Mouse (Mus musculus) cerebellum, adult 2 months (tissue): ENCODE results near the gene Cby3. TPM values are rescaled to one million over a fixed set of nuclear protein-coding genes. Genes with fewer than 3 reads are reported as not detected.
A peak's percentile ranks its signal among the peaks of the same experiment; 100 is the strongest.

Experiments used
- DNase-seq, 2 experiments: peaks; one replicate each; pipeline ENCODE4 v3.0.0; 2021
- H3K27ac ChIP-seq: fragments of 200-500 bp; 2 replicates; pipeline ENCODE4 v1.5.1; 2012; ENCODE audit warnings: low read length, control low read depth, inconsistent platforms; ENCODE audit not compliant: insufficient read depth
- H3K27me3 ChIP-seq: fragments of 200-500 bp; 2 replicates; pipeline ENCODE4 v1.6.1; 2012; ENCODE audit warnings: inconsistent platforms, mild to moderate bottlenecking, low read length, moderate library complexity; ENCODE audit not compliant: control insufficient read depth, insufficient read depth
- H3K4me1 ChIP-seq: fragments of 200-500 bp; 2 replicates; pipeline ENCODE4 v1.6.1; 2011; ENCODE audit warnings: low read length; ENCODE audit not compliant: control insufficient read depth, insufficient read depth
- H3K4me3 ChIP-seq: fragments of 200-500 bp; replicated peaks from 2 replicates; pipeline ENCODE3; 2011; ENCODE audit warnings: mild to moderate bottlenecking, low read depth, low read length, control low read depth; ENCODE audit not compliant: insufficient read depth
- CTCF ChIP-seq: fragments of 200-500 bp; IDR thresholded peaks from 2 replicates; pipeline ENCODE4 v1.5.1; 2011; ENCODE audit warnings: low read depth, mild to moderate bottlenecking, control low read depth, low read length, moderate library complexity, borderline replicate concordance; ENCODE audit not compliant: insufficient read depth
- POLR2A ChIP-seq: fragments of 200-500 bp; IDR thresholded peaks from 2 replicates; pipeline ENCODE4 v1.6.1; 2011; ENCODE audit warnings: low read length, control low read depth, borderline replicate concordance; ENCODE audit not compliant: insufficient read depth
- WGBS: fragments of 180-500 bp; shearing (Covaris S2); methylation state at CpG from one replicate; pipeline ENCODE4 v1.1.7; 2018; 5-methylcytosine and 5-hydroxymethylcytosine counted together
- polyA plus RNA-seq: library from polyadenylated mRNA; depleted of rRNA; stranded (reverse); fragments of >200 nt; gene quantifications from 2 replicates; pipeline ENCODE4 v1.2.3, GENCODE M21; 2012

Gene Cby3
- polyA plus RNA-seq, 1 experiment, result 0.34 TPM

GRCm38 (mm10) chr11:50375421-50375820 is 21.2 kb downstream of the Cby3 start:
- H3K27me3 ChIP-seq, result no peaks in the 10 kb centered on the region
- 89% methylated on average over 5 of the region's 5 CpGs for WGBS
- no peak overlapping the region for H3K4me3 ChIP-seq
- peak in 1 of 2 experiments; percentile 8 for DNase-seq
- H3K27ac ChIP-seq, result no peak overlapping the region
- TF ChIP-seq POLR2A (no peak), CTCF (no peak)
- peaks cover 6% of the 10 kb centered on the region; the same call in 1 of the 2 replicates for H3K4me1 ChIP-seq

- DNase-seq, result peak in 1 of 2 experiments; percentile 39
- no peak for TF ChIP-seq POLR2A
- no peak for TF ChIP-seq CTCF
- WGBS, result 26% methylated on average over 10 of the region's 10 CpGs
- Histone ChIP-seq H3K4me1 (peaks cover 6% of the 10 kb centered on the region; the same call in 1 of the 2 replicates), H3K27me3 (no peaks in the 10 kb centered on the region), H3K4me3 (peak overlapping the region; percentile 72), H3K27ac (peak overlapping the region; percentile 97)
Observed at GRCm38 (mm10) chr11:50376156-50376790, 22.0 kb downstream of the Cby3 start.

- Histone ChIP-seq H3K4me3 (peak within 1 kb of the TSS; percentile 75), H3K27ac (peak within 1 kb of the TSS; percentile 97), H3K27me3 (no peaks in the 10 kb centered on the region), H3K4me1 (peaks cover 6% of the 10 kb centered on the region; the same call in 1 of the 2 replicates)
- DNase-seq, result peak; percentile 99
- TF ChIP-seq POLR2A, result peak; percentile 97
- TF ChIP-seq CTCF, result no peak
- under 1% methylated on average over 76 of the region's 76 CpGs for WGBS
Observed at GRCm38 (mm10) chr11:50376911-50377891, 22.9 kb downstream of the Cby3 start, which contains the start of gene Hnrnph1. Gene Hnrnph1, plus strand, starts transcription at chr11:50376990.

GRCm38 (mm10) chr11:50377892-50378684 is 23.8 kb downstream of the Cby3 start:
- H3K27ac ChIP-seq, result peak overlapping the region; percentile 92
- WGBS, result 1% methylated on average over 71 of the region's 71 CpGs
- TF ChIP-seq POLR2A, result no peak
- TF ChIP-seq CTCF, result peak; percentile 39; the same call in 1 of the 2 replicates

GRCm38 (mm10) chr11:50379023-50379752 is 24.9 kb downstream of the Cby3 start:
- WGBS, result 36% methylated on average over 12 of the region's 12 CpGs
- H3K4me1 ChIP-seq, result peaks cover 6% of the 10 kb centered on the region; the same call in 1 of the 2 replicates
- TF ChIP-seq POLR2A (no peak), CTCF (no peak)
- no peaks in the 10 kb centered on the region for H3K27me3 ChIP-seq
- no peak for DNase-seq
- peak overlapping the region; percentile 75 for H3K4me3 ChIP-seq
- no peak overlapping the region for H3K27ac ChIP-seq

More at GRCm38 (mm10) chr11:50377892-50378684, 23.8 kb downstream of the Cby3 start:
- H3K4me1 ChIP-seq, result peaks cover 6% of the 10 kb centered on the region; the same call in 1 of the 2 replicates
- peak overlapping the region; percentile 75 for H3K4me3 ChIP-seq
- H3K27me3 ChIP-seq, result no peaks in the 10 kb centered on the region
- peak; percentile 79 to 82 for DNase-seq

GRCm38 (mm10) chr11:50381311-50381710 is 27.0 kb downstream of the Cby3 start:
- TF ChIP-seq CTCF (no peak), POLR2A (no peak)
- Histone ChIP-seq H3K4me3 (no peak overlapping the region), H3K27me3 (no peaks in the 10 kb centered on the region), H3K4me1 (peaks cover under 1% of the 10 kb centered on the region; the same call in 1 of the 2 replicates), H3K27ac (no peak overlapping the region)
- WGBS, result 1% methylated on average over 4 of the region's 4 CpGs
- no peak for DNase-seq

GRCm38 (mm10) chr11:50387167-50387679 is 33.0 kb downstream of the Cby3 start:
- Histone ChIP-seq H3K27ac (no peak overlapping the region), H3K4me1 (no peaks in the 10 kb centered on the region), H3K27me3 (no peaks in the 10 kb centered on the region), H3K4me3 (no peak overlapping the region)
- TF ChIP-seq CTCF (no peak), POLR2A (no peak)
- WGBS, result 64% methylated on average over 3 of the region's 3 CpGs
- no peak for DNase-seq
